Mouse (Mus musculus): ENCODE results near the gene Wsb2.
A peak's percentile ranks its signal among the peaks of the same experiment; 100 is the strongest.
"Not testable (repeated sequence)": the region's sequence is repeated elsewhere in the genome, so short reads cannot be mapped to it uniquely, and the experiment has no call there.

Gene Wsb2

DNA sequence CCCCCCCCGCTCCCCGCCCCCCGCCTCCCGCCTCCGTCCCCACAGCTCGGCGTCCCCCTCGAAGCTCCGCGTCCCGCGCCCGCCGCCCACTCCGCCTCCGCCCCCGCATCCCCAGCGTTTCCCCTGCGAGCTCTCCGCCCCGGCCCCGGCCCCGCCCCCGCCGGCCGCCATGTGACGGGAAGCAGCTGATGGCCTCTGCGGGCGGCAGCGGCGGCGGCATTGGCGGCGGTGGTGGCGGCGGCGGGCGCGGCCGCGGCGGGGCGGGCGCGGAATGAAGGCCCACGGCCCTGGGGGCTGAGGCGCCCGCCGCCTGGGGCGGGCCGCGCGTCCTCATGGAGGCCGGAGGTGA lies at the start of gene Wsb2:
TSS of gene Wsb2 (plus strand) at position 176 of the 349 bp plus-strand sequence.
- peak; percentile 80 for DNase-seq (ENCODE audit: low read depth, low spot score)

DNA sequence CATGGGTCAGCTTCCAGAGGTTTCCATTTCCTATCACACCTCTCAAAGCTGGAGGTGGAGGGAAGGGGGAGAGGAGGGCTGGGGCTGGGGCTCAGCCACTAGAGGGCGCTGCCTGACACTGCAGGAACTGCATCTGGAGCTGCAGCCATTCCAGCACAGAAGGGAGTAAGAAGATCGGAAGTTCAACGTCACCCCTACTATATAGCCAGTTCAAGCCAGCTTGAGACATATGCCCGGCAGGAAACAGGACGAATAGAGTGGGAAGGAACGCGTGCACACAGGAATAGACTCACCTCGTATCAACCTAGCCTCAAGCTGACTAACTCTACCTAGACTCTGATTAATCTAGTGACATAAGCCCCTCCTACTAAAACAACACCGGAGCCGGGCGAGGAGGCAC lies 49.4 kb upstream of the Wsb2 start:
- DNase-seq (ENCODE audit: low read depth, low spot score): peak; percentile 77

GRCm38 (mm10) chr5:117313420-117313819 lies 43.7 kb upstream of the Wsb2 start:
- no peak for DNase-seq (ENCODE audit: low read depth, low spot score)

DNA sequence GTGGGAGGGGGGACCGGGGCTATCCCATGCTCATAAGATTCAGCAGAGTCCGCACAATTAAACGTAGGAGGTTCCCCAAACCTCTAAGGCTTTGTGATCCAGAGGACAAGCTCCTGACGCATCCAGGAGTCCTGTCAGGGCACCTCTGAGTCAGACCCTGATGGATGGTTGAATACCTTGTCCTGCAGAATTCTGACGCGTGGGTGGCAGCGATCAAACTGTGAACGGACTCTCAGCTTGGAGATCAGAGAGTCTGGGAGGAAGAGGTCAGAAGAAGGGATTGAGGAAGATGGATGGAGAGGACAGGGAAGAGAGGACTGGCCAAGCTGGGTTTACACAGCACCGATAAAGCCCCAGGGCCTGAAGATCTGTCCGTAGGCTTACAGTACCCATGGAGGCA lies 43.2 kb upstream of the Wsb2 start:
- no peak for DNase-seq (ENCODE audit: low read depth, low spot score)

GRCm38 (mm10) chr5:117314587-117315428 lies 42.3 kb upstream of the Wsb2 start:
- no peak for DNase-seq (ENCODE audit: low read depth, low spot score)

DNA sequence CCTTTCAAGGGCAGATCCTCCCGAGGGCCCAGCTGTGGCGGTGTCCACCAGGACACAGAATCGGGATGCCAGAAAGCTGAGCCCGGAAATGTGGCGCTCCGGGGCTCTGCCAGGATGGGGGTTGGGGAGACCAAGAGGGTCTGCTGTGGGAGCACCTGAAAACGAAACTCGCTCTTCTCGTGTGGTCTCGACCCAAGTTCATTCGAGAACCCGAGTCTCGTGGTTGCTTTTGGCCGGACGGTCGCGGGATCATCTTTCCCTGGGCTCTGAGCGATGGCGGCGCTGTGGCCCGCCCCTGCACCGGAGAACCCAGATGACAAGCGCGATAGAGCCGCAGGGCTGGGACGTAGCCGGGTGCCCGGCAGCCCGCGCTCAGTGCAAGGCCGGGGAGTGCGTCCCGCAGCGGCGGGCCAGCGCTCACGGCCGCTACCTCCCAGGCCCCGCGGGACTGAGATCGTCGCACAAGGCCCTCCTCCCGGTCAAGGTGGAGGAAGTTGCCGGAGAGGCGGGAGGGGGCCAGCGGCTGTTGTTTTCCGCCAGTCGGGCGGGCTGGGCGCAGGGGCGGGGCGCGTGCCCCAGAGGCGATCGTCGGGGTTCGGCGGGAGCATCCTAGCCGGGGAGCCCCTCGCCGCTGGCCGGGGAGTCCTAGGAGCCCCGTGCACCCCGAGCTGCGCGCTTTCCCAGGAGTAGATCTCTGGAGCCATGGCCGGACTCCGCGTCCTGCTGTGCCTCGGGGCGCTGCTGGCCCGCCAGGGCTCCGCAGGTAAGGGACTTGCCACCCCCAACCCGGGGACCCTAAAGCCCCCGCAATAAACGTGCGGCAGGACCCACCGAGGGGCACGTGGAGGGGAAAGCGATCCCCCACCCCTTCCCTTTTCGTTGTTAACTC lies 38.1 kb upstream of the Wsb2 start, which contains the start of gene Vsig10:
TSS of gene Vsig10 (plus strand) at position 343 of the 889 bp plus-strand sequence.
- DNase-seq (ENCODE audit: low read depth, low spot score): peak; percentile 63

DNA sequence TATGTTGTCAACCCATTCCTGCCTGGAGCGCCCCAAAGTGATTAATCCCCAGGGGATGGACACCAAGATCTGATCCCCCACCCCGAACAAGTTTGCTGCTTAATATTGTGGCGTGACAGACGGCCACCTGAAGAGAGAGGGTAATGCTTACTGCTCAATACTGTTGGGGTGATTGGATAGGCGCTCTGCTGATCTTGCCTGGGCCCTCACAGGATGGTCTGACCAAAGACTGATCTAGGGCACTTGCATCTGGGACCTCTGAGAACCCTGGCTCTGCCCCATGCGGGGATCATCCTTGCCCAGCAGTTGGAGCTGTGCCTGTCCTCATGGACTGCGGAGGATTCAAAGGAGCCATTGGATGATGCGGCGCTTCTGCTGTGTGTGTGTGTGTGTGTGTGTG lies 33.4 kb upstream of the Wsb2 start:
- DNase-seq (ENCODE audit: low read depth, low spot score): no peak

DNA sequence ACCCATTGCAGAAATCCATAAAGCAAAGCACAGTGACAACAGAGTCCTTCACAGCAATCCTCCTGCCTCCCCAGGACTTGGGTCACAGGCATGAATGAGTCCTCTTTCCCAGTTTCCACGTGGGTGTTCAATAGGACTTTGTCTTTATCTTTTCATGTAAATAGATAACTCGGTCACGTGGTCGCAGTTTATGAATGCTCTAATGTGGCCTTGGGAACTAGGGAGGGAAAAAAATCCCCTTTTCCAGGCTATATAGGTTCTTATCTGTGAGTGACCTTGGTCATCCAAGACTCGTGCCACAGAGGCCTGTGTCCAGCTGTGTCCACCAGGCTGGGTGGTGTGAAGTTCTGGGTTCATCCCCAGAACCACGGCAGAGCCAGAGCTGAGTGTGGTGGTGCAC lies 30.7 kb upstream of the Wsb2 start:
- no peak for DNase-seq (ENCODE audit: low read depth, low spot score)

GRCm38 (mm10) chr5:117330457-117330856 lies 26.6 kb upstream of the Wsb2 start:
- no peak for DNase-seq (ENCODE audit: low read depth, low spot score)

DNA sequence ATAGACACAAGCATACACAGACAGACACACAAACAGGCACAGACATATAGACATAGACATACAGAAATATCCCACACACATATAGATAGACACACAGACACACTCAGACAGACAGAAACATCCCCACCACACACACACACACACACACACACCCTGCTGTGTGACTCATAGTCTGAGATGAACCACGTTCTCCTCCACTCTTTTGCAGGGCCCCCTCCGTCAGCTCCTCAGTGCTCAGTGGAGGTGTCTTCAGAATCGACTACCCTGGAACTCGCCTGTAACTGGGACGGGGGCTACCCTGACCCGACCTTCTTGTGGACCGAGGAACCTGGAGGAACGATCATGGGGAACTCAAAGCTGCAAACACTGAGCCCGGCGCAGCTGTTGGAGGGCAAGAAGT lies 19.1 kb upstream of the Wsb2 start:
- no peak for DNase-seq (ENCODE audit: low read depth, low spot score)

- DNase-seq (ENCODE audit: low read depth, low spot score): no peak
Observed at GRCm38 (mm10) chr5:117338503-117338902, 18.6 kb upstream of the Wsb2 start.

DNA sequence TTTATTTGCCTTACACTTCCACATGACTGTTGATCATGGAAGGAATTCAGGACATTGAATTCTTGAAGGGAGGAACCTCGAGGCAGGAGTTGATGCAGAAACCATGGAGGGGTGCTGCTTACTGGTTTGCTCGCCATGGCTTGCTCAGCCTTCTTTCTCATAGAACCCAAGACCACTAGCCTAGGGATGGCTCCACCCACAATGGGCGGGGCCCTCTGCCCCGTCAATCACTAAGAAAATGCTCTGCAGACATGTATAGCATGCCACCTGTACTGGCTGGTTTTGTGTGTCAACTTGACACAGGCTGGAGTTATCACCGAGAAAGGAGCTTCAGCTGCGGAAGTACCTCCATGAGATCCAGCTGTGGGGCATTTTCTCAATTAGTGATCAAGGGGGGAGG lies 17.0 kb upstream of the Wsb2 start:
- no peak for DNase-seq (ENCODE audit: low read depth, low spot score)

- no peak for DNase-seq (ENCODE audit: low read depth, low spot score)
Observed at GRCm38 (mm10) chr5:117341896-117342295, 15.2 kb upstream of the Wsb2 start.

- not testable (repeated sequence) for DNase-seq (ENCODE audit: low read depth, low spot score)
Observed at GRCm38 (mm10) chr5:117344496-117344895, 12.6 kb upstream of the Wsb2 start.

GRCm38 (mm10) chr5:117345432-117345976 lies 11.6 kb upstream of the Wsb2 start:
- no peak for DNase-seq (ENCODE audit: low read depth, low spot score)

DNA sequence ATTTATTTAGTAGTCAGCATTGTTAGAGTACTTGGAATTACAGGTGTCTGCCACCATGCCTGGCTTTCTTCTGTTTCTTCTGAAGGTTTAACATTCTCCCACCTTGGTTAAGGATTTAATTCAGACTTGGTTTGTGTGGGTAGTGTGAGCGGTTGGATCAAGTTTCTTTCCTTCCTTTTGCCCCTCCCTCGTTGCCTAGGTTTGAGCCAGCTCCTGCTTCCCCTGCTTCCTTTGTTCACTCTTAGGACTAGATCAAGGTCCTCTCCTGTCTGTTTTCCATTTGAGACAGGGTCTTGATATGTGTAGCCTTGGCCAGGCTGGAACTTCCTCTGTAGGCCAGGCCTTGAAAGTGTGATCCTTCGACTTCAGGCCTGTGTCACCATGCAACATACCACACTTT lies 10.8 kb upstream of the Wsb2 start:
- no peak for DNase-seq (ENCODE audit: low read depth, low spot score)

GRCm38 (mm10) chr5:117347011-117347410 lies 10.1 kb upstream of the Wsb2 start:
- no peak for DNase-seq (ENCODE audit: low read depth, low spot score)

DNA sequence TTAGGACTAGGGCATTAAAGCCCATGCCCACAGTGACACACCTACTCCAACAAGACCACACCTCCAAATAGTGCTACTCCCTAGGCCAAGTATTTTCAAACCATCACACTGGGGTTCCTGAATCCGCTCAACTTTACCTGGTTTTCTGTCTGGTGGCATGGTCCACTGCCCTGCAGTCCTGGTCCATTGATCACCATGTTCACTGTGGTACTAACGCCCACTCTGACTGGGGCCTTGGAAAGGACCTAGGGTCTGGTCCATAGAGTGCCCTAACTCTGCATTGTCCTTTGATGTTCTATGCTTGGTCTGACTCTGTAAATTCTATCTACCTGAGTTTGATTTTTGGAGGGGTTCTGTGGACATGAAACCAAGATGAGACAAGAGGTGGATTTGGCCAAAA lies 9.3 kb upstream of the Wsb2 start:
- DNase-seq (ENCODE audit: low read depth, low spot score): no peak

DNA sequence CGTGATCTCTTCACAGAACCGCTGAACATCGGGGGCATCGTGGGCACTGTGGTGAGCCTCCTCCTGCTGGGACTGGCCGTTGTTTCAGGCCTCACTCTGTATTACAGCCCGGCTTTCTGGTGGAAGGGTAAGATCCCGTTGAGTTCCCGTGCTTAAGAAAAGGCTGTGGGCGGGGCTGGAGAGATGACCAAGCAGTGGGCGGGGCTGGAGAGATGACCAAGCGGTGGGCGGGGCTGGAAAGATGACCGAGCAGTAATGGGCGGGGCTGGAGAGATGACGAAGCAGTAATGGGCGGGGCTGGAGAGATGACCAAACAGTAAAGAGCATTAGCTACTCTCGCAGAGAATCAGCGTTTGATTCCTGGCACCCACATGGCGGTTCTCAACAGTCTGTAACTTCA lies 8.8 kb upstream of the Wsb2 start:
- peak; percentile 53 for DNase-seq (ENCODE audit: low read depth, low spot score)

DNA sequence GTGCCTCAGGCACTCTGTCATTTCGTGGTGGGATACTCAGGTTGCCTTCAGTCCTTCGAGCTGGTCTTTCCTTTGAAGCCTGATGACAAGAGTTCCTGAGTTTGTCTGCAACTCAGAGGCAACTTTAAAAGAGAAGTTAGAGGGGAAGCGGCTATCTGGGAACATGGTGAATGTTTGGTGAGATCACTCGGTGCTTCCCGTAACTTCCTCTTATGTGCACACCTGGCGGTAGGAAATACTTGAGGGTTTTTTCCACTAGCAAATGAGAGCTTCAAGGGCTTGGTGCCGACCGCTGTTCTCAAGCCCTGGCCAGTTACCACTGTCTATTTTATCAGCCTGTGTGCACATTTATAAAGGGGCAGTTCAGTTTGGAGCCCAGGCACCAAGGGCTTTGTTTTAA lies 3.0 kb upstream of the Wsb2 start:
- DNase-seq (ENCODE audit: low read depth, low spot score): no peak

DNA sequence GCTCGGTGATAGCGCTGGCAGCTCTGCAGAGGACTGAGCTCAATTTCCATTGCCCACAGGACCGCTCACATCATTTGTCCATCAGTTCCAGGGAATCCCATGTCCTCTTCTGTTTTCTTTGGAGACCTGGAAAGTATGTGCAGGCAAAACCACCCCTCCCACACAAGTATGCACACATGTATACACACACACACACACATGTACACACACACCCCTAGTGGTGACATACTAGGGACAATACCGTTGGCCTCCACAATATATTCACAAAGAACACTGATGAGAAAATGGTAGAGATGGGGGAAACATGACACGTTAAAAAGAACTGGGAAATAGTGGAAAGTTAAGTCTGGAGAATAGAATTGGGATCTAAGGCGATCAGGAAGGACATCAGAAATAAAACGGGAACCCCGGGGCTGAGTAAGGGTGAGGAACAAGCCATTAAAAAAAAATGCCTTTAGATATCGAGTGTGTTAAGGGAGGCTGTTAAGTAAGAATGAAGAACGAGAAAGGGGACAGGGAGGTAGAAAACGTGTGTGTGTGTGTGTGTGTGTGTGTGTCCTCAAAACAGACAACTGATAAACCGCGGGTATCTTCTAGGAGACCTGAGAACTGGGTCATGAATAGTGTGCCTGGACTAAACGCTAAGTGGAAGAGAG lies 1.3 kb upstream of the Wsb2 start:
- no peak for DNase-seq (ENCODE audit: low read depth, low spot score)

All from brain, adult 2 months (tissue).